Mouse (Mus musculus) kidney, postnatal 25 days (tissue): ENCODE measurements around the gene Rhox2g.
"Not testable (repeated sequence)": the region's sequence is repeated elsewhere in the genome, so short reads cannot be mapped to it uniquely, and the experiment has no call there.

Source experiments
- DNase-seq, 2 experiments: peaks; one replicate each; pipeline ENCODE4 v3.0.0; 2021; ENCODE audit warnings: mixed read lengths in 2 of 2

Rhox2g gene

DNA sequence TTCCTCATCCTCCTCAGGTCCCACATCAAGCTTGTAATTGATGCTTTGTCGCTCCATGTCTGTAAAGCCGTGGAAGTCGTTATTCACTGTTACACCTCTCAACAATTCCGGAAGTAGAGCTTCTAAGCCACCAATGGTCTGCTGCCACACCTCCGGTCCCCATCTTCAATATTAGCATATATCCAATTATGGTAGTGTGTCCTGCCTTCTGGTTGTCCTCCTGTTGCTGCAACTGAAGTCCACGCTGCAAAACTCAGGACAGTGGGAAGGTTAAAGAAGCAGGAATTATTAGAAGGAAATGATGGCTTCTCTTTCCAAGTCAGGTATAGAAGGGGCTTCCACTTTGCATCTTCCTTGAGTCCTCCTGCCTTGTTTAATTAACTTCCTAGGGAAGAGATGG is at the start of gene Rhox2g:
Gene Rhox2g, minus strand, starts transcription at position 101 of the 400 bp plus-strand sequence.
- DNase-seq: not testable (repeated sequence)

DNA sequence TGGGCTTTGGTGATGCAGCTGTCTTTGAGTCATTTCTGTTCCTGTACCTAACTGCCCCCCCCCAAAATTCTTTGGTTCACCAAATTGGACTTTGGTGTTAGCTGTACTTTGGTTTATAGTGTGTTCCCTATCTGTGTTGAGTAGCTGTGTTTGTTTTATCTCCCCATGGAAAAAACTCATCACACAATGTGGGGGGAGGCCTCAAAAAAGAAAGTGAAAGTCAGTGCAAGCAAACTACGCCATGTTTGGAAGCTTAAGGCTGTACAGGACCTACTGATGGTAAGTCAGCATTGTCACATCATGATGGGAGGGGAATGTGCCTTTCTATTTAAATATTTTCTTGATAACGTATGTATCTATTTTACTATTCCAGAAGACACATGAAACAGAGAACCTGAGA is 49.0 kb upstream of the Rhox2g start:
- DNase-seq: no peak

DNA sequence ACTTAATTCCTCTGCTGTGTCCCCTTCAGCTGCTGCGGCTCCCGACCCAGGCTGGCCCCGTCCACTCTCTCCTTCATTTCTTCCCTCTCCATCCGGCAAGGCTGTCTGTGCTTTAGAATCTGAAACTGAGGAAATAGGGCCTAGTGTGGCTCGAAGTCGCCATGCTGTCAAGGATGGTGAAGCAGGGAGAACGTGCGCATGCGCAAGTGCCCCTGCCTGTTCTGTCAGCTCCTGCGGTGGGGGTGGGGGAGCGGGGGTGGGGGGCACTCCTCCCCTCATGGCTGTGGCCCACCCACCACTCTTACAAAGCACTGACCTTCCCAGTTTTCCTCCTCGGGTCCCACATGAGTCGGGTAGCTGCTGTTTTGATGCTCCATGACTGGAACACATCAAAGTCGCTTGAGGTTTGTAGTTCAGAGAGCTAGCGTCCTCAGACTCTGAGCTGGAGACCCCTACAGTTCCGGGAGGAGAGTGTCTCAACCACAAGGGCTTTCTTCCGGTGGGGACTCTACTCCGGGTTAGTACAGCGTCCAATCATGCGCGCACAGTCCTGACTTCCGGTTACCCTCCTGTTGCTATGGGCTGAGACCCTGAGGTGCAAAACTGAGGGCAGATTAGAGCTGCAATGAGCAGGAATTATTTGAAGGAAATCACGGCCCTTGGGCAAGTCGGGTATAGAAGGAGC is 39.9 kb upstream of the Rhox2g start:
- no peak for DNase-seq

DNA sequence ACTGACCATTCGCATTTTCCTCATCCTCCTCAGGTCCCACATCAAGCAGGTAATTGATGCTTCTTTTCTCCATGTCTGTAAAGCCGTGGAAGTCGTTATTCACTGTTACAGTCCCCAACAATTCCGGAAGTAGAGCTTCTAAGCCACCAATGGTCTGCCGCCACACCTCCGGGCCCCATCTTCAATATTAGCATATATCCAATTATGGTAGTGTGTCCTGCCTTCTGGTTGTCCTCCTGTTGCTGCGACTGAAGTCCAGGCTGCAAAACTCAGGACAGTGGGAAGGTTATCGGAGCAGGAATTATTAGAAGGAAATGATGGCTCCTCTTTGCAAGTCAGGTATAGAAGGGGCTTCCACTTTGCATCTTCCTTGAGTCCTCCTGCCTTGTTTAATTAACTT is 29.9 kb upstream of the Rhox2g start, which contains the start of gene Rhox2h:
Gene Rhox2h, minus strand, starts transcription at position 101 of the 400 bp plus-strand sequence.
- DNase-seq: not testable (repeated sequence)

DNA sequence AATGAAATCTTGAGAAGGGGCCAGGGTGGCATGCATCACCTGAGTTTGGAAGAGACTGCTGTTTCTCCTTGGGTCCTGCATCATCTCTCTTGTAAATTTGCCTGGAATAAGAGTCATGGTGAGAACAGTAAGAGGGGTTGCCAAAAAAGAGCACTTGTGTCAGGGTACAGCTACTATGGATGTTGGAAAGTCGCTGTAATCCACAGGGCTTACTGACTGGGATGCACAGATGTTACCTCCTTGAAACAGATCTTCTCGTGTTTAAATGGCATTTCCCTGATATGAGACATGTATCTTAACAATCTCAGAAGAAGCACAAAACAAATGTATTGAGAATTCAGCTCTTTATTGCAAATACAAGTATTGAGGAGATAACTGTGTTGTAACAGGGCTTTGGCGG is 25.4 kb upstream of the Rhox2g start, which contains the start of gene Rhox3h:
Gene Rhox3h, minus strand, starts transcription at position 101 of the 400 bp plus-strand sequence.
- DNase-seq: not testable (repeated sequence)

DNA sequence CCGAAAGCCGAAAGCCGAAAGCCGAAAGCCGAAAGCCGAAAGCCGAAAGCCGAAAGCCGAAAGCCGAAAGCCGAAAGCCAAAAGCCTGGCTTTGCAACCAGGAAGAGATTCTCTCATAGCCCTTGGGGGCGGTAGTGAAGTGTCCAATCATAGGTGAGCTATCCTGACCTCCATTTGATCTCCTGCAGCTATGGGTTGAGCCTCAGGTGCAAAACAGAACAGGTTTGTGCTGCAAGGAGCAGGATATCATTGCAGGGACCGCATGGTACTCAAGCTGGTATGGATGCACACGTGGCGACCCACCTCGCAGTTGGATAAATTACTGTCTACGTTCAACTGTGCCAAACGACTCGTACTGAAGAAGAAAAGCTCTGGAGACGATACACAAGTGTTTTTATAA is 8.0 kb upstream of the Rhox2g start, which contains the start of gene Rhox4g:
Gene Rhox4g, minus strand, starts transcription at position 101 of the 400 bp plus-strand sequence.
- DNase-seq: not testable (repeated sequence)

DNA sequence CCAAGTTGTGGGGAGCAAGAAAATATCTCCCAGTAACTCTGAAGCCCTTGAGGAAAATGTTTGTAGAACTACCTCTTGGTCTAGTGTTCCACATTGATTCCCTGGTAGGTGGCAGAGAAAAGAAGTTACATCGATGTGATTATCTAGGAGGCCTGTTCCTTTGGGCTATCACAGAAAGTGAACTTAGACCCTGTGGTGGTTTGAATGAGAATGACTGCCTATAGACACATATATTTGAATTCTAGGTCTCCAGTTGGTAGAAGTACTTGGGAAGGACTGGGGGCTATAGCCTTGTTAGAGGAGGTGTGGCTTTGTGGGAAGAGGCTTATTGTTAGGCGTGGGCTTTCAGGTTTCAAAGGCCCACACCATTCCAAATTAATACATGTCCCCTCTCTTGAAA is 14.8 kb downstream of the Rhox2g start, which contains the start of gene Rhox3g:
Gene Rhox3g, minus strand, starts transcription at position 101 of the 400 bp plus-strand sequence.
- DNase-seq: not testable (repeated sequence)

DNA sequence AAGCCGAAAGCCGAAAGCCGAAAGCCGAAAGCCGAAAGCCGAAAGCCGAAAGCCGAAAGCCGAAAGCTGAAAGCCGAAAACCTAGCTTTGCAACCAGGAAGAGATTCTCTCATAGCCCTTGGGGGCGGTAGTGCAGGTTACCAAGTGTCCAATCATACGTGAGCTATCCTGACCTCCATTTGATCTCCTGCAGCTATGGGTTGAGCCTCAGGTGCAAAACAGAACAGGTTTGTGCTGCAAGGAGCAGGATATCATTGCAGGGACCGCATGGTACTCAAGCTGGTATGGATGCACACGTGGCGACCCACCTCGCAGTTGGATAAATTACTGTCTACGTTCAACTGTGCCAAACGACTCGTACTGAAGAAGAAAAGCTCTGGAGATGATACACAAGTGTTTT is 35.7 kb downstream of the Rhox2g start, which contains the start of gene Rhox4f:
Gene Rhox4f, minus strand, starts transcription at position 101 of the 400 bp plus-strand sequence.
- DNase-seq: not testable (repeated sequence)
